Mouse (Mus musculus) intestine, postnatal 0 days (tissue): Measurements from ENCODE around the gene Nsf. TPM values are rescaled to one million over a fixed set of nuclear protein-coding genes. Genes with fewer than 3 reads are reported as not detected.
"Not testable (repeated sequence)": the region's sequence is repeated elsewhere in the genome, so short reads cannot be mapped to it uniquely, and the experiment has no call there.

Experiments used
- ATAC-seq: fragments of 200-750 bp; cut with Nextera tagmentation; 2 replicates; pipeline ENCODE4 v1.8.0; 2017; ENCODE audit warnings: mild to moderate bottlenecking, moderate TSS enrichment, moderate library complexity
- H3K27ac ChIP-seq: fragments of 300-500 bp; sonication (generic); 2 replicates; pipeline ENCODE4 v1.5.1; 2014; ENCODE audit warnings: mild to moderate bottlenecking, low read depth, low read length, moderate library complexity
- H3K27me3 ChIP-seq: fragments of 300-500 bp; sonication (generic); replicated peaks from 2 replicates; pipeline ENCODE4 v1.6.1; 2014; ENCODE audit warnings: low read length, mixed read lengths; ENCODE audit not compliant: control insufficient read depth, insufficient read depth
- H3K36me3 ChIP-seq: fragments of 300-500 bp; sonication (generic); 2 replicates; pipeline ENCODE4 v1.6.1; 2014; ENCODE audit warnings: mild to moderate bottlenecking, moderate library complexity; ENCODE audit not compliant: control insufficient read depth, insufficient read depth
- H3K4me1 ChIP-seq: fragments of 300-500 bp; sonication (generic); replicated peaks from 2 replicates; pipeline ENCODE4 v1.6.1; 2014; ENCODE audit warnings: antibody characterized with exemption, low read length, mixed read lengths; ENCODE audit not compliant: control insufficient read depth, insufficient read depth
- H3K4me2 ChIP-seq: fragments of 300-500 bp; sonication (generic); replicated peaks from 2 replicates; pipeline ENCODE4 v1.6.1; 2014; ENCODE audit warnings: low read depth, mild to moderate bottlenecking, moderate library complexity
- H3K4me3 ChIP-seq: fragments of 300-500 bp; sonication (generic); 2 replicates; pipeline ENCODE4 v1.5.1; 2014; ENCODE audit warnings: low read depth, low read length
- H3K9ac ChIP-seq: fragments of 300-500 bp; sonication (generic); 2 replicates; pipeline ENCODE4 v1.6.1; 2014; ENCODE audit warnings: mild to moderate bottlenecking, low read depth, low read length
- H3K9me3 ChIP-seq: fragments of 300-500 bp; sonication (generic); 2 replicates; pipeline ENCODE4 v1.6.1; 2016; ENCODE audit warnings: mixed run types; ENCODE audit not compliant: control insufficient read depth
- CTCF ChIP-seq: sonication (generic); IDR thresholded peaks from 2 replicates; pipeline ENCODE4 v1.5.1; 2016; ENCODE audit warnings: low read depth, mild to moderate bottlenecking, control low read depth, antibody characterized with exemption, moderate library complexity
- WGBS: fragments of 180-500 bp; shearing (Covaris S2); extraction: QIAGEN DNeasy Blood & Tissue Kit; methylation state at CpG from one replicate; pipeline ENCODE4 v1.1.7; 2014; 5-methylcytosine and 5-hydroxymethylcytosine counted together
- polyA plus RNA-seq: library from polyadenylated mRNA; unstranded; fragments of >200 nt; fragmentation: Nextera tagmentation; extraction: Ambion mirVana; gene quantifications from 2 replicates; pipeline ENCODE4 v1.2.1, GENCODE M21; 2015

Nsf gene
- polyA plus RNA-seq, 1 experiment from 2014 or later = 41.4 TPM

DNA sequence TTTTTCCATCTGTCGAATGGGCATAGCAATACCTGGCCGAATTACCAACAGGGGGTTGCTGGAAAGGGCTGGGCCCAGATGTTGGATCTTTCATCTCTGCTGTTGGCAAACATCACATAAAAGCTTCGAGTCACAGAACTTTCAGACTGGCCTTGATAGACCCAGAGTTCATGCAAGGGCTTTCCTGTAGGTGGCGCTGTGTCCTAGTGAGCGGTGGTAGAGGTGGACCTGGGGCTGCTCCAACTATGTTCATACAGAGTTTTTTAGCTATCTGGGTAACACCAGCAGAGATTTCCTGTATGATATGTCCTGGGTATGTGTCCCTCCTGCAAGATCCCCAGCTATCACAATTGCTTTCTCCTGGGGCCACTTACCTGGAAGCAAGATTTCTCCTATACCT lies 43.5 kb upstream of the Nsf start:
- H3K9ac ChIP-seq = no peak overlapping the region
- H3K4me3 ChIP-seq = no peak overlapping the region
- no peaks in the 10 kb centered on the region for H3K36me3 ChIP-seq
- H3K4me2 ChIP-seq = no peak overlapping the region
- no peaks in the 10 kb centered on the region for H3K9me3 ChIP-seq
- no peak overlapping the region for H3K27ac ChIP-seq
- no peak for ATAC-seq
- H3K4me1 ChIP-seq = no peaks in the 10 kb centered on the region
- TF ChIP-seq CTCF = peak; percentile 81
- H3K27me3 ChIP-seq = no peaks in the 10 kb centered on the region
- 15% methylated on average over 5 of the region's 5 CpGs for WGBS

DNA sequence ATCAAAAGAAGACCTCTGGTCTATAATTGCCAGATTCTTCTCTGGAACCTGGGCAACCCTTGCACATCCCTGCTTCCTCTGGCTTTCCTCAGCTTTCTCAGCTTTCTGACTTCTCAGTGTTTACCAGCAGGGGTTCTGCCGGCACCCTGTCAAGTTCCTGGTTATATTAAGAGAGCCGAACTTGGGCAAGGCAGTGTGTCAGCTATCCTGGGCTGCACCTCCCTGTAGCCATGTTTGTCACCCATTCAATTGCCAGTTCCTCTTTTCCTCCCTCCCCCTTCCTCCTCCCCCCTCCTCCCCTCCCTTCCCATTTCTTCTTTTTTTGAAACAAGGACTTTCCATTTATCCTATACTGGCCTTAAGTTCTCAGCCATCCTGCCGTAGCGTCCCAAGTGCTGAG lies 38.8 kb upstream of the Nsf start:
- Histone ChIP-seq H3K9ac (no peak overlapping the region), H3K4me1 (no peaks in the 10 kb centered on the region), H3K4me3 (no peak overlapping the region), H3K27me3 (no peaks in the 10 kb centered on the region), H3K27ac (no peak overlapping the region), H3K9me3 (no peaks in the 10 kb centered on the region), H3K4me2 (no peak overlapping the region), H3K36me3 (no peaks in the 10 kb centered on the region)
- TF ChIP-seq CTCF = no peak
- 63% methylated on average over 4 of the region's 4 CpGs for WGBS
- ATAC-seq = no peak

DNA sequence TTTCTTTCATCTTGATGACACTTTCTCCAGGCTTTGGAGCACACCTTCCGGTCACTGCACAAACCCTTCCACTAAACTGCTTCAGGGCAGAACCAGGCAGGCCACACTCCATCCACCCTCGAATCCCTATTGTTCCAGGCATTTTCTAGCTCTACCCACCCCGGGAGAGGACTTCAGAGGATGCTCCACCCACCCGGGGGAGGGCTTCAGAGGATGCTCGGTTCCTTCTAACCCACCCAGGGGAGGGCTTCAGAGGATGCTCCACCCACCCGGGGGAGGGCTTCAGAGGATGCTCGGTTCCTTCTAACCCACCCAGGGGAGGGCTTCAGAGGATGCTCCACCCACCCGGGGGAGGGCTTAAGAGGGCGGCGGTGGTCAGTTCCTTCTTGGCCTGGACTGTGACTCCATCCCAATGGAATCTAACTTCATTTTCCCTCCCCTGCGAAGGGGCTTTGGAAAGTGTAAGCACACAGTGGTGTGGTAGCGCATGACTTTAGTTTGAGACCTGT lies 36.2 kb upstream of the Nsf start:
- H3K4me1 ChIP-seq, H3K9me3 ChIP-seq, H3K27ac ChIP-seq, H3K27me3 ChIP-seq, H3K4me3 ChIP-seq, H3K9ac ChIP-seq, H3K4me2 ChIP-seq: not testable (repeated sequence)
- 20% methylated on average over 12 of the region's 12 CpGs for WGBS
- ATAC-seq = 0 out of 2 replicates have a peak, but pooled peaks have one; percentile 28
- H3K36me3 ChIP-seq = 0 out of 2 replicates have a peak, but pooled peaks cover 11% of the 10 kb centered on the region

DNA sequence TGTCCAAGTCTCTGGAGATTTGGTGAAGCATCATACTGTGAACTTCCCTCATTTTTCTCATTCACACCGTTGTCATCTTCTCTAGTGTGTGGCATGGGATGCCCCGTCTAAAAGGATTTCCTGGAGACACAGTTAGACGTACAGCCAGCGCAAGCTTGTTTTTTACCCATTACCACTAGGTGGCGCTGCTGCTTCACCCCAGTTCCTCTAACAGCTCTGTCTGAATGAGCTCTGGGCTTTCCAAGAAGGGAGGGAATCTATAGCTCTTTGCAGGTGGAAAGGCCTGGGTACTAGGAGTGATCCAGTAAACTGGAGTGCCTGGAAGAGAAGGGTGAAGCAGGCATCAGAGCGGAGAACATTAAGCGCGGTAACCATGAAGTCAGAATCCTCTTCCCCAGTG lies 33.6 kb upstream of the Nsf start:
- TF ChIP-seq CTCF = peak; percentile 97
- Histone ChIP-seq H3K4me3 (no peak overlapping the region), H3K36me3 (peaks cover 28% of the 10 kb centered on the region), H3K4me1 (no peaks in the 10 kb centered on the region), H3K9ac (no peak overlapping the region), H3K9me3 (no peaks in the 10 kb centered on the region), H3K4me2 (no peak overlapping the region), H3K27me3 (no peaks in the 10 kb centered on the region), H3K27ac (no peak overlapping the region)
- 27% methylated on average over 8 of the region's 8 CpGs for WGBS
- peak; percentile 41; the same call in 1 of the 2 replicates for ATAC-seq

DNA sequence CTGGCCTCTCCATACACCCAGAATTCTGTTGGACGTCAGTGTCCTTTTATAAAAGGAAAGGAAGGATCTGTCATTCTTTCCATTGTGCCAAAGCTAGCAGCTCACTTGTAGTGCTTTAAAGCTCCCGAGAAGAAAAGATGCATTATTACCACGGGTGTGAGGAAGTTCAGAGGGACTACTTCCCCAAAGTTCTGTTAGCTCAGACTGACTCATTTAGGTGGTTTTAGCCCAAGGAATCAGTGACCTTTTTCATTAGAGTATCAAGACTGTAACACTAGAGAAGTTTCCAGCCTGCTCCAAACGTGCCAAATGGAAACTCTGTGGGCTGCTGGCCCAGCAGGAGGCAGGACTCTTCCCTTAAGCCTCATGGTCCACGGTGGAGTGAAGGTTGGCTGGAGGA lies 30.2 kb upstream of the Nsf start:
- H3K9me3 ChIP-seq = no peaks in the 10 kb centered on the region
- no peak overlapping the region for H3K4me2 ChIP-seq
- 73% methylated on average over 5 of the region's 5 CpGs for WGBS
- H3K36me3 ChIP-seq = peaks cover 39% of the 10 kb centered on the region
- no peak overlapping the region for H3K9ac ChIP-seq
- no peak overlapping the region for H3K4me3 ChIP-seq
- no peak for ATAC-seq
- H3K4me1 ChIP-seq = no peaks in the 10 kb centered on the region
- H3K27me3 ChIP-seq = no peaks in the 10 kb centered on the region
- TF ChIP-seq CTCF = no peak
- no peak overlapping the region for H3K27ac ChIP-seq

DNA sequence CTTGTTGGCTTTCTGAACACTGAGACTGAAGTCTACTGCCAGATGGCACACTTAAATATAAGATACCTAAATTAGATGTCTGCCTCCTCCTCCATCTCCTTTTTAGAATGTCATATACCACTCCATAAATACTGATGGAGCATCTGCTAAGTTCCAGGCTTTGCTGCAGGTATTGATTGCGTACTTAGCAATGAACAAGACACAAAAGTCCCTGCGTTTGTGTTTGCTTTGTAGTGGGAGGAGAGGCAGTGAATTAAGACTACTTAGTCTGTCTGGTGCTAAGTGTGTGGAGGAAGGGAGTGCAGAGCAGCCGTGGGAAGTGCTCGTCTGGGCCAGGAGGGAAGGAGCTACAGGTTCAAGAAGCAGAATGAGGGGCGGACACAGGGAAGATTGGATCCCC lies 28.0 kb upstream of the Nsf start:
- 70% methylated on average over 5 of the region's 5 CpGs for WGBS
- Histone ChIP-seq H3K36me3 (peaks cover 39% of the 10 kb centered on the region), H3K4me2 (no peak overlapping the region), H3K27ac (no peak overlapping the region), H3K27me3 (no peaks in the 10 kb centered on the region), H3K4me3 (no peak overlapping the region), H3K9me3 (no peaks in the 10 kb centered on the region), H3K9ac (no peak overlapping the region), H3K4me1 (no peaks in the 10 kb centered on the region)
- no peak for ATAC-seq
- TF ChIP-seq CTCF = no peak

DNA sequence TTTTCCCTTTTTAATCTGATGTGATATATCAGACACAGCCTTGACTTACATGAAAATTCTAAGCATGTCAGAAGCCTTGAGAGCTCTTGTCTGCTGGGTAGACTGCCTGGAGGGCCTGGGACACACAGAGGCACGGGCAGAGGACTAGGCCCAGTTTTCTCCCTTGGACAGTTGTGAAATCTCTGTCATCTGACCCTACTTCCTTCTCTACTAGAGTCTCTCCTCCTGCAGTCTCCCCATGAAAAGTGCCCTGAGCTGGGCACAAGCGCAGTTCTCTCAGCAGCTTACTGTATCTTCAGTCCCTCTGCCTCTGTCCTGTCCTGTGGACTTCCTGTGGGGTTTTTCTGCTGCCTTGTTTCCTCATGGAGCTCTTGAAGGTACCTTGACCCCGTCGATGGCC lies 25.5 kb upstream of the Nsf start:
- no peak for ATAC-seq
- Histone ChIP-seq H3K4me2 (no peak overlapping the region), H3K27ac (no peak overlapping the region; the same call in 1 of the 2 replicates), H3K9me3 (no peaks in the 10 kb centered on the region), H3K4me3 (no peak overlapping the region), H3K4me1 (no peaks in the 10 kb centered on the region), H3K36me3 (peaks cover 42% of the 10 kb centered on the region), H3K27me3 (no peaks in the 10 kb centered on the region), H3K9ac (no peak overlapping the region)
- TF ChIP-seq CTCF = no peak
- 74% methylated on average over 4 of the region's 4 CpGs for WGBS
